Mouse (Mus musculus): ENCODE data around the gene Gm49318. TPM values are rescaled to one million over a fixed set of nuclear protein-coding genes. Genes with fewer than 3 reads are reported as not detected.

The Gm49318 gene
- total RNA-seq, 2 experiments from 2014 or later = 1.4 to 3.7 TPM

DNA sequence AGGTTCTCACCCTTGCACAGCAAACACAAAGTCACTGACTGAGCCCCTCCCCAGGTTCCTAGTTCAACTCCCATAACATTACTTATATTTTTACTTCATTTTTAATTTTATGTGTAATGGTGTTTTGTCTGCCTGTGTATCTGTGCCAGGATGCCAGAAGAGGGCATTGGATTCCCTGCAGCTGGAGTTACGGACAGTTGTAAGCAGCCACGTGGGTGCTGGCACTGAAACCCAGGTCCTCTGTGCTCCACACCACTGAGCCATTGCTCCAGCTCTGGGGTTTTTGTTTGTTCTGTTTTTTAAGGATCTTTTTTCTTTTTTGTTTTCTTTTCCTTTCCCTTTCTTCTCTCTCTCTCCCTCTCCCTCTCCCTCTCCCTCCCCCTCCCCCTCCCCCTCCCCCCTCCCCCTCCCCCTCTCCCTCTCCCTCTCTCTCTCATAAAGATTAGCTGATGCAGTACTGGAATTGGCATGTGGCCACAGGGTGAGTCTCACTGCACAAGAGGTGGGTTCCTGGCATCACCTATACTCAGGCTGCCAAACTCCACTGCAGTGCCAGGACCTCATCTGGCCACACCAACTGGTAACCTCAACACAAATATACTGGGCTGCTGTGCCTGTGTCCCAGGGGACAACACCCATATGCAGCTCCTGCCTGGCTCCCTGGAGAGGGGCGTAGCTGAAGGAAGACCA lies 74.7 kb downstream of the Gm49318 start:
- intact Hi-C loops (cut with DNase I) = no loop called here
- no peak for DNase-seq (ENCODE audit: low spot score in 2 of 2)

DNA sequence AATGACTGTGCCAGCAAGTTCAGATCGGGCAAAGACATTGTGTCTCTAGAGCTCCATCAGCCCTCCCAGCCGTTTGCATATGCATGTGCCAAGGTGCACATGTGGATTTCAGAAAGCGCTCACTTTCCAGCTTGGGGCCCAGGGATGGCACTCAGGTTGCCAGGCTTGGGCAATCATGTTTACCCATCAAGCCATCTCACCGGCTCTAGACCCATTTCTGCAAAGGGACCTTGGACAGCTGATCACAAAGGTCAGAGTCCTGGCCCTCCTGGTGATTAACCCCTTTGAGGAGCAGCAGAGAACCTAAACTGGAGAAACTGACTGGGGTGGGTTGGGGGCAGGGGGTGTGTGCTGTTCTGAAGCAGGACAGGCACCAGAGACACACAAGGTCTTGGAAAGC lies 78.8 kb downstream of the Gm49318 start:
- intact Hi-C loops (cut with DNase I) = no loop called here

DNA sequence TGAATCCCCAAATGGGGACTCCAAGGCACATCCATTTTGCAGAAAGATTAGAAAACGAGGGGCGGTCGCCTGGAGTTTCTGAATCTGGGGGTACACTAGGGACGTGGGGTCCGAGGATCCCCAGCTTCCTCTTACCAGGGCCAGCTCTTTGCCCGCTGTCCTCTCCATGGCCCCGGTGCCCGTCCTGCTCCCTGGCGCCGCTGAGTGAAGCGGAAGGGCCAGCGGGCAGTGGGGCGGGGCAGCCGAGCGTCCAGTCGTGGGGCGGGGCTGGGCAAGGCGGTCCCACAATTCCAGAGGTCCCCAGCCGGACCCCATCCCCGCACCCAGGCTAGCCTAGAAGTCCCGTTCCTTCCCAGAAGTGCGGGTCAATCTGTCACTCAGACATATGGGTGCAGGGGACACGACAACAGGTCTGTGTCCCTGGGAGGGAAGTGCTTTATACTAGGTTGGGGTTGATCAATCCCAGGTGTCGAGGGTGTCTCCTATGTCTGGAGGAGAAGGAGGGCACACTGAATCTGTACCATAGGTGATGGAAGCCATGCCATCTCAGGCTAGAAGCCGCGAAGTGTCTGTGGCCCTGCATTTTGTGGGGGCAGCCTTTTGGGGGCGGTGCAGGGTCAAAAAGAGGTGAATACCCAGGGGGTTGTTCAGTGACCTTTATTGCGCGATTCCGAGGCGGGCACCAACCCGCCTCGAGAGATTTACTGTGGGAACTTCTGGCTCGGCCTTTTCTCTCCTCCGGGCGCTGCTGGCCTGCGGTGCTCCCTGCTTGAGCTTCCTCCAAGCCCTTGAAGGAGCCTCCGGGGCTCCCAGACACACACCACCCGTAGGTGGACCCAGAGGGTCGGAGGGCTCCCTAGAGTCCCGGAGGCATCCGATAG lies 81.6 kb downstream of the Gm49318 start, which contains the start of gene Rgl3:
Gene Rgl3, minus strand, starts transcription at position 217 of the 881 bp plus-strand sequence.
- intact Hi-C loops (cut with DNase I) = loop anchor here (10.0 kb wide), 1 partner anchor 155 kb away; no protein-coding TSS in a partner anchor
- DNase-seq (ENCODE audit: low spot score in 2 of 2) = no peak

More for the DNA sequence above, 78.8 kb downstream of the Gm49318 start:
- DNase-seq (ENCODE audit: low spot score in 2 of 2) = no peak

DNA sequence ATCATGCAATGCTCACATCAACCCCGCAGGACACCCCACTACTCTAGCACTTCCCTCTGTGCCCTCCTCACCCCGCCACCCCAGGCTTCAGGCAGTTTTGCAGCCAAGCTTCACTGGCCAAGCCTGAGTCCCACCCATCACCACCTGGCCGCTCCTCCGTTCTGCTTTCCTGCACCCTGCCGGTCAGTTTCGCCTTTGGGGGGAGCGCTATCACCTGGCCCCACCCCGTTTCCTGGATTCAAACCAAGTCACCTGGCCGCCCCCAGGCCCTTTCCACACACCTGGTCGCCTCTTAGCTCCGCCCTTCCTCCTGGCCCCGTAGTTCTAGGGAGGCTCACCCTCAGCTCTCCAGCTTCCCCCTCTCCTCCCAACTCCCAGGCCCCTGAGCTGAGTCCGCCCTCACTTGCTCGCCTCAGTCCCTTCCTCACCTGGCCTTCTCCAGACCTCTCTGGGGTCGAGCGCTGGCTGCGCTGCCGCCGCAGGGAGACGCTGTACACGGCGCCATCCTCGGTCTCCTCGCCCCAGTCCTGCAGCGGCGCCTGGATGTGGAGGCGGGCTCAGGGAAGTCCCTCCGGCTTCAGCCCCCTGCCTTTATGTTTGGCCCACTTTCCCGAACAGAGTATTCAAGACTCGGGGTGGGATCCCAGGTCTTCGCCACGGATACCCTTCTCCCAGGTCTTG lies 82.5 kb downstream of the Gm49318 start:
- DNase-seq (ENCODE audit: low spot score in 2 of 2) = no peak
- intact Hi-C loops (cut with DNase I) = loop anchor here (10.0 kb wide), 1 partner anchor 156 kb away; no protein-coding TSS in a partner anchor

DNA sequence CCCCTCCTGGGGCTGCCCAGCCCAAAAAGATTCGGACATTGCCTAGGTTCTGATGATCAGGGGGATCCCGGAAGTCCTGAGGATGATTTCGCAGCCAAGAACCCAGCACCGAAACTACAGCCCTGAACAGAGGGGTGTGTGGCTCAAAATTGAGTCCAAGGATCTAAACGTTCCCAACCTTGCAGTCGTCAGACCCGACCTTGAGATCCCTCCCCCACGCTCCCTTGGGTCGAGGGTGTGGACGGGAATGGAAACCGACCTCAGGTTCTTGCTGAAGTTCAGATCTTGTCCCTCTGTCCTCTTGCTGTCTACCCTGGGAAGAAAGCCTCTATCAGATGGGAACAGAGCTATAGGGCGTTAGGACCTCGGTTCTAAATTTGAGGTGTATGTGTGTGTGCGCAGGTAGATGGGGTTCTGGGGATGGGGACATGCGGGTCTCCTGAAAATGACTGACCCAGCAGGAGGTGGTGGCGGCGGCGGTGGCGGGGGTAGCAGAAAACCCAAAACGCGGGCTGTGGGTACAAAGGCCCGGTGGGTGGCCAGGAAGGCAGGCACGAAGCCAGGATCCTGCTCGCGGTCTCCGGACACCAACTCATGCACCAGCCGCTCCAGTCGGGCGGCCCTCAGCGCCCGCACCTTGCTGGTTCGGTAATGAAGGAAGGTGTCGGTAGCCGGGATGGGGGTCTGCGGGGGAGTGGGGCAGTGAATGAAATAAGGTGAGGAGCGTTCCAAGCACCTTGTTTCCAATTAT lies 83.3 kb downstream of the Gm49318 start:
- intact Hi-C loops (cut with DNase I) = loop anchor here (10.0 kb wide), 1 partner anchor 157 kb away; no protein-coding TSS in a partner anchor
- no peak for DNase-seq (ENCODE audit: low spot score in 2 of 2)

Small RNA genes lying within 50 kb of the gene (microRNA-seq; reads per million reads assigned to microRNA genes)
- 0 to 0.53 reads per million in 2 experiments for gene Mir7084

Other genes starting within 250 kb of the Gm49318 start
- not detected for gene Angptl8, start 235.7 kb downstream of the Gm49318 start, total RNA-seq (2021)
- gene Dock6, start 218.6 kb downstream of the Gm49318 start, total RNA-seq (2021) = 10 to 100 TPM; 18.5 to 22.6 TPM
- gene Rab3d, start 153.1 kb downstream of the Gm49318 start, total RNA-seq (2021) = 10 to 100 TPM; 17.5 to 24.8 TPM
- gene Ccdc159, start 143.8 kb downstream of the Gm49318 start, total RNA-seq (2021) = 10 to 100 TPM; 12.5 to 14.7 TPM
- gene Tmem205, start 143.7 kb downstream of the Gm49318 start, total RNA-seq (2021) = 10 to 100 TPM; 28.0 to 33.5 TPM
- 100 to 1,000 TPM; 262 to 263 TPM for gene Plppr2, start 134.2 kb downstream of the Gm49318 start, total RNA-seq (2021)
- gene Swsap1, start 115.5 kb downstream of the Gm49318 start, total RNA-seq (2021) = 10 to 100 TPM; 14.4 to 15.0 TPM
- gene Epor, start 107.8 kb downstream of the Gm49318 start, total RNA-seq (2021) = 1 to 10 TPM; 1.4 to 3.4 TPM
- 1 to 10 TPM; 1.7 to 2.4 TPM for gene Rgl3, start 81.8 kb downstream of the Gm49318 start, total RNA-seq (2021)
- 1 to 10 TPM; 7.3 to 7.7 TPM for gene Ccdc151, start 68.6 kb downstream of the Gm49318 start, total RNA-seq (2021)
- gene Prkcsh, start 68.5 kb downstream of the Gm49318 start, total RNA-seq (2021) = 100 to 1,000 TPM in 1 of 2 experiments, 10 to 100 TPM in 1; 98.9 to 102 TPM
- gene Elavl3, start 19.2 kb downstream of the Gm49318 start, total RNA-seq (2021) = 100 to 1,000 TPM; 155 to 168 TPM
- gene Zfp653, start 117 bp upstream of the Gm49318 start, total RNA-seq (2021) = 10 to 100 TPM; 19.0 to 21.6 TPM
- gene Ecsit, start 14.2 kb upstream of the Gm49318 start, total RNA-seq (2021) = 10 to 100 TPM; 41.5 to 43.2 TPM
- gene Cnn1, start 28.0 kb upstream of the Gm49318 start, total RNA-seq (2021) = under 1 TPM; 0.88 to 0.93 TPM
- 10 to 100 TPM; 62.0 to 64.2 TPM for gene Elof1, start 45.9 kb upstream of the Gm49318 start, total RNA-seq (2021)
- under 1 TPM; 0.40 to 0.53 TPM for gene Acp5, start 64.5 kb upstream of the Gm49318 start, total RNA-seq (2021)
- 10 to 100 TPM; 33.1 to 51.9 TPM for gene Pigyl, start 85.6 kb upstream of the Gm49318 start, total RNA-seq (2021)
- gene Zfp872, start 116.8 kb upstream of the Gm49318 start, total RNA-seq (2021) = under 1 TPM in 1 of 2 experiments, not detected in 1; 0.24 TPM
- gene Zfp809, start 154.5 kb upstream of the Gm49318 start, total RNA-seq (2021) = 10 to 100 TPM; 17.5 to 18.6 TPM
- gene Zfp599, start 188.6 kb upstream of the Gm49318 start, total RNA-seq (2021) = 1 to 10 TPM; 2.8 TPM
- gene Zfp810, start 236.4 kb upstream of the Gm49318 start, total RNA-seq (2021) = 10 to 100 TPM; 15.9 to 17.4 TPM

All from left cerebral cortex, postnatal 14 days (tissue).